Mouse (Mus musculus) layer of hippocampus, postnatal 14 days (tissue): Measurements from ENCODE around the gene Tsg101. TPM values are rescaled to one million over a fixed set of nuclear protein-coding genes. Genes with fewer than 3 reads are reported as not detected.
"Not testable (repeated sequence)": the region's sequence is repeated elsewhere in the genome, so short reads cannot be mapped to it uniquely, and the experiment has no call there.

Experiments used
- DNase-seq, 2 experiments: peaks; one replicate each; pipeline ENCODE4 v3.0.0; 2021 to 2022; ENCODE audit warnings: low spot score in 2 of 2, mixed read lengths in 1 of 2
- long read RNA-seq, 2 experiments: library from polyadenylated mRNA; stranded (forward); transcript quantifications; one replicate each; pipeline ENCODE4 v2.0.0; 2021
- total RNA-seq, 2 experiments: library from RNA; stranded (reverse); gene quantifications; 2 replicates each; pipeline ENCODE4 v1.2.3; 2021

Gene Tsg101
- 10 to 100 TPM; 71.9 to 80.3 TPM for total RNA-seq
- long read RNA-seq, experiment 1, transcript Tsg101-201 (10 exons, 1,949 nt) = major isoform, 111 of 152 reads
- long read RNA-seq, experiment 1, partial matches to known transcripts = 1 of 152 reads
- long read RNA-seq, experiment 1, other reads (novel, unspliced or antisense) = 40 of 152 reads
- long read RNA-seq, experiment 2, transcript Tsg101-201 (10 exons, 1,949 nt) = major isoform, 178 of 228 reads
- long read RNA-seq, experiment 2, partial matches to known transcripts = 1 of 228 reads
- long read RNA-seq, experiment 2, other reads (novel, unspliced or antisense) = 49 of 228 reads

GRCm38 (mm10) chr7:46919551-46920176, at the start of gene Tsg101:
Gene Tsg101 (minus strand): TSS chr7:46919969.
- peak; percentile 90 to 91 for DNase-seq

- DNase-seq = no peak
These were observed 44.3 kb upstream of the Tsg101 start for GRCm38 (mm10) chr7:46964070-46964469.

GRCm38 (mm10) chr7:46962806-46963618, 43.2 kb upstream of the Tsg101 start:
- DNase-seq = peak; percentile 74 to 89

GRCm38 (mm10) chr7:46962132-46962531, 42.4 kb upstream of the Tsg101 start:
- no peak for DNase-seq

GRCm38 (mm10) chr7:46960991-46961390, 41.2 kb upstream of the Tsg101 start:
- no peak for DNase-seq

GRCm38 (mm10) chr7:46958853-46959252, 39.1 kb upstream of the Tsg101 start:
- DNase-seq = peak in 1 of 2 experiments; percentile 22

- peak; percentile 89 to 93 for DNase-seq
These were observed 38.3 kb upstream of the Tsg101 start, which contains the start of gene Uevld for GRCm38 (mm10) chr7:46957831-46958691. Gene Uevld (minus strand): TSS chr7:46958527.

- DNase-seq = peak in 1 of 2 experiments; percentile 28
These were observed 16.1 kb upstream of the Tsg101 start for GRCm38 (mm10) chr7:46935847-46936246.

- no peak for DNase-seq
These were observed 15.0 kb upstream of the Tsg101 start for GRCm38 (mm10) chr7:46934788-46935187.

- DNase-seq = no peak
These were observed 11.6 kb upstream of the Tsg101 start for GRCm38 (mm10) chr7:46931370-46931769.

- no peak for DNase-seq
These were observed 8.5 kb upstream of the Tsg101 start for GRCm38 (mm10) chr7:46928291-46928690.

GRCm38 (mm10) chr7:46922075-46922474, 2.3 kb upstream of the Tsg101 start:
- DNase-seq = no peak

GRCm38 (mm10) chr7:46918678-46919371, 944 bp downstream of the Tsg101 start:
- no peak for DNase-seq

GRCm38 (mm10) chr7:46916376-46916775, 3.4 kb downstream of the Tsg101 start:
- no peak for DNase-seq

- no peak for DNase-seq
These were observed 8.5 kb downstream of the Tsg101 start for GRCm38 (mm10) chr7:46911250-46911649.

- no peak for DNase-seq
These were observed 20.4 kb downstream of the Tsg101 start for GRCm38 (mm10) chr7:46899343-46899742.

GRCm38 (mm10) chr7:46895511-46895910, 24.3 kb downstream of the Tsg101 start:
- no peak for DNase-seq

- DNase-seq = no peak
These were observed 36.5 kb downstream of the Tsg101 start for GRCm38 (mm10) chr7:46883304-46883703.

- DNase-seq = not testable (repeated sequence)
These were observed 37.8 kb downstream of the Tsg101 start for GRCm38 (mm10) chr7:46881941-46882340.

GRCm38 (mm10) chr7:46880992-46881391, 38.8 kb downstream of the Tsg101 start:
- no peak for DNase-seq
